Mouse (Mus musculus) spleen, adult 2 months (tissue): ENCODE data around the gene Ly6f.

Experiments
- CTCF ChIP-seq: fragments of 200-500 bp; IDR thresholded peaks from 2 replicates; pipeline ENCODE4 v1.5.1; 2011; ENCODE audit warnings: mild to moderate bottlenecking, inconsistent platforms; ENCODE audit not compliant: insufficient read depth, insufficient read length, insufficient replicate concordance; ENCODE audit errors: extremely low read depth
- POLR2A ChIP-seq: fragments of 200-500 bp; IDR thresholded peaks from 2 replicates; pipeline ENCODE4 v1.6.1; 2011; ENCODE audit warnings: low read depth, low read length, inconsistent platforms

GRCm38 (mm10) chr15:75242756-75243640 is 25.2 kb upstream of the Ly6f start:
- TF ChIP-seq CTCF, result no peak
- TF ChIP-seq POLR2A, result no peak
